26 mouse cellular contexts compared by ENCODE assay signal in the genomic region with DNA sequence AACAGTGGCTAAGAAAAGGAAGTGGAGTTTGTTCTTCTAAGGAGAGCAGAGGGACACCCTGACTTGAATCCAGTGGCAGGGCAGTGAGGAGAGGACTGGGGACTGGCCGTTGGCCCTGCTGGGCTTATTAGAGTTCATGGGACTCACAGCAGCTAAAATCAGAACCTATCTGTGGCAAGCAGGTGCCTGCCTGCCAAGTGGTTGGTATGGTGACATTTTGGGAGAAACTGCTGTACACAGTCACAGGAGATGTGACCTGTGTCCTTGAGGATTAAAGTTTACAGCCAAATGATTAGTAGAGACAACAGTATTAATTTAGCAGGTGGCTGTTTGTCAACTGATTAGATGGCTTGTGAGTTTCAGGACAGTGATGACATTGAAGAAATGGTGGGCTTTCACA. TPM values are rescaled to one million over a fixed set of nuclear protein-coding genes. Genes with fewer than 3 reads are reported as not detected.
A peak's percentile ranks its signal among the peaks of the same experiment; 100 is the strongest.
DNase-seq lines count a peak whose midpoint lies in the region; ATAC-seq and TF ChIP-seq lines count a peak whose summit lies in the region.
"Had no signal": no experiment of that assay in that cellular context is flagged by ENCODE, and none has a peak within 500 bp of the region (broad histone marks: within the 10 kb centered on the region; RNA-seq: fewer than 3 reads in every experiment).

No protein-coding gene starts in this region.

- peak; percentile 92 for DNase-seq in heart, adult 11 months
- no peak for DNase-seq in heart, adult 8-10 months (ENCODE audit: low spot score)
- peak; percentile 46 for DNase-seq in liver, adult 2 months (ENCODE audit: extremely low read depth, low read depth, low spot score)
- no peak for DNase-seq in embryonic facial prominence, embryonic 14.5 days (ENCODE audit: low spot score)
- no peak for DNase-seq in left cerebral cortex, postnatal 10 days (ENCODE audit: extremely low spot score in 1 of 2, low spot score in 2 of 2)
- DNase-seq in left cerebral cortex, adult 11 months (ENCODE audit: low spot score), result no peak
- DNase-seq: cerebellum, adult 11 months; cerebellum, postnatal 14 days; forebrain, postnatal 0 days; kidney, adult 11 months; kidney, postnatal 36 days; layer of hippocampus, postnatal 36 days; left cerebral cortex, postnatal 4 days; lung, adult 18-20 months; lung, postnatal 10 days; thymus, postnatal 25 days had no signal

- no peak for TF ChIP-seq CTCF in liver, adult 2 months (IDR thresholded peaks at IDR 0.05; ENCODE audit: low read depth, low read length)

- no peaks in the 10 kb centered on the region for H3K9me3 ChIP-seq in liver, embryonic 12.5 days (replicated peaks)
- H3K9me3 ChIP-seq in embryonic facial prominence, embryonic 14.5 days (ENCODE audit: control insufficient read depth, low read length), result no peaks in the 10 kb centered on the region
- H3K9me3 ChIP-seq: hindbrain, embryonic 13.5 days; kidney, embryonic 15.5 days; midbrain, embryonic 10.5 days had no signal

- H3K36me3 ChIP-seq in liver, adult 2 months (ENCODE audit: control insufficient read depth, insufficient read depth, low read length), result 0 out of 2 replicates have a peak, but pooled peaks cover 3% of the 10 kb centered on the region
- H3K36me3 ChIP-seq in liver, embryonic 12.5 days, result peaks cover 42% of the 10 kb centered on the region
- peaks cover 37% of the 10 kb centered on the region for H3K36me3 ChIP-seq in embryonic facial prominence, embryonic 14.5 days (ENCODE audit: control insufficient read depth, insufficient read depth, low read length)

- TF ChIP-seq POLR2A in liver, adult 2 months (IDR thresholded peaks at IDR 0.05; ENCODE audit: extremely low read depth, insufficient read depth, low read length), result no peak

- H3K79me2 ChIP-seq in liver, adult 2 months (ENCODE audit: control insufficient read depth, insufficient read depth, low read length), result no peaks in the 10 kb centered on the region

- WGBS in liver, adult 2 months, result 26% methylated on average over 1 of the region's 1 CpGs
- 65% methylated on average over 1 of the region's 1 CpGs for WGBS in liver, embryonic 12.5 days (ENCODE audit: insufficient replicate concordance)
- WGBS in embryonic facial prominence, embryonic 14.5 days, result 94% methylated on average over 1 of the region's 1 CpGs

- no peak overlapping the region for H3K4me2 ChIP-seq in liver, embryonic 12.5 days
- no peak overlapping the region for H3K4me2 ChIP-seq in embryonic facial prominence, embryonic 14.5 days (ENCODE audit: low read depth, low read length)
- H3K4me2 ChIP-seq: hindbrain, embryonic 13.5 days; kidney, embryonic 15.5 days; liver, embryonic 11.5 days had no signal

- intact Hi-C loops in left cerebral cortex, postnatal 10 days (cut with DNase I), result no loop called here

- H3K4me1 ChIP-seq in liver, adult 2 months (ENCODE audit: control insufficient read depth, insufficient read depth, low read length), result no peaks in the 10 kb centered on the region
- H3K4me1 ChIP-seq in liver, embryonic 12.5 days, result peaks cover 5% of the 10 kb centered on the region; the same call in 1 of the 2 replicates
- H3K4me1 ChIP-seq in embryonic facial prominence, embryonic 14.5 days (ENCODE audit: control insufficient read depth, insufficient read depth, low read length), result peaks cover 10% of the 10 kb centered on the region
- H3K4me1 ChIP-seq: hindbrain, embryonic 13.5 days had no signal

- H3K27me3 ChIP-seq in liver, adult 2 months (ENCODE audit: control insufficient read depth, insufficient read depth, low read length), result no peaks in the 10 kb centered on the region
- H3K27me3 ChIP-seq in liver, embryonic 12.5 days (replicated peaks), result no peaks in the 10 kb centered on the region
- no peaks in the 10 kb centered on the region for H3K27me3 ChIP-seq in embryonic facial prominence, embryonic 14.5 days (replicated peaks; ENCODE audit: control insufficient read depth, insufficient read depth, low read length)
- H3K27me3 ChIP-seq: hindbrain, embryonic 13.5 days; kidney, embryonic 15.5 days had no signal

- ATAC-seq in liver, embryonic 12.5 days, result no peak
- no peak for ATAC-seq in embryonic facial prominence, embryonic 14.5 days (ENCODE audit: low read depth)
- ATAC-seq: forebrain, postnatal 0 days; midbrain, embryonic 16.5 days had no signal

- H3K9ac ChIP-seq in liver, adult 2 months (ENCODE audit: low read depth, low read length), result no peak overlapping the region
- H3K9ac ChIP-seq in liver, embryonic 12.5 days, result no peak overlapping the region
- 0 out of 2 replicates have a peak overlapping the region, but pooled peaks have one; percentile 22 for H3K9ac ChIP-seq in embryonic facial prominence, embryonic 14.5 days (ENCODE audit: low read depth, low read length)
- H3K9ac ChIP-seq: forebrain, postnatal 0 days; kidney, embryonic 15.5 days had no signal

- no peak overlapping the region for H3K27ac ChIP-seq in liver, adult 2 months (replicated peaks; ENCODE audit: insufficient read depth, low read depth, low read length)
- no peak overlapping the region for H3K27ac ChIP-seq in liver, embryonic 12.5 days
- 0 out of 2 replicates have a peak overlapping the region, but pooled peaks have one; percentile 72 for H3K27ac ChIP-seq in embryonic facial prominence, embryonic 14.5 days (replicated peaks; ENCODE audit: low read depth, low read length)
- H3K27ac ChIP-seq: hindbrain, embryonic 13.5 days; kidney, embryonic 15.5 days had no signal

- no peak overlapping the region for H3K4me3 ChIP-seq in liver, adult 2 months (ENCODE audit: insufficient read depth, low read depth, low read length)
- H3K4me3 ChIP-seq in liver, embryonic 12.5 days, result no peak overlapping the region
- H3K4me3 ChIP-seq in embryonic facial prominence, embryonic 14.5 days (ENCODE audit: low read depth, low read length), result no peak overlapping the region
- H3K4me3 ChIP-seq: hindbrain, embryonic 13.5 days; kidney, embryonic 15.5 days; midbrain, embryonic 10.5 days; myocyte had no signal

RNA-seq across cellular contexts. Expression of gene Mipep, which starts 21.5 kb away (rescaled TPM):
- 10 to 100 TPM; 70.6 to 75.9 (median 73.6) TPM for total RNA-seq in heart, adult 8-10 months (2022)
- 26.0 and 30.1 TPM in 2 replicates for total RNA-seq in liver, adult 2 months (2014; rRNA removed)
- 13.9 and 15.2 TPM in 2 replicates for polyA plus RNA-seq in liver, adult 2 months (2012; rRNA removed)
- polyA plus RNA-seq in liver, embryonic 12.5 days (2016; fragmentation: Nextera tagmentation; extraction: Ambion mirVana), result 19.2 and 19.9 TPM in 2 replicates
- 22.6 and 23.5 TPM in 2 replicates for polyA plus RNA-seq in embryonic facial prominence, embryonic 14.5 days (2014; fragmentation: Nextera tagmentation; extraction: Ambion mirVana)
- 10 to 100 TPM; 23.1 to 23.4 TPM for total RNA-seq in left cerebral cortex, postnatal 10 days (2021)

RNA-seq across cellular contexts. Expression of gene C1qtnf9, which starts 37.9 kb away (rescaled TPM):
- 10 to 100 TPM; 39.4 to 49.7 (median 43.6) TPM for total RNA-seq in heart, adult 8-10 months (2022)
- 0.34 and 0.46 TPM in 2 replicates for total RNA-seq in liver, adult 2 months (2014; rRNA removed)
- 0.07 and 0.24 TPM in 2 replicates for polyA plus RNA-seq in liver, adult 2 months (2012; rRNA removed)
- polyA plus RNA-seq in liver, embryonic 12.5 days (2016; fragmentation: Nextera tagmentation; extraction: Ambion mirVana), result 0.08 and 0.17 TPM in 2 replicates
- 0.97 and 1.3 TPM in 2 replicates for polyA plus RNA-seq in embryonic facial prominence, embryonic 14.5 days (2014; fragmentation: Nextera tagmentation; extraction: Ambion mirVana)
- total RNA-seq in left cerebral cortex, postnatal 10 days (2021), result not detected
- total RNA-seq: forebrain, postnatal 0 days; MEL had no signal
- polyA plus RNA-seq: C2C12; forebrain, postnatal 0 days; midbrain, embryonic 16.5 days; myocyte; neural tube, embryonic 14.5 days had no signal

Comparison
In these comparisons a context has a peak if more than half of its experiments do, and no peak if none do; other contexts are left out.
1. DNase-seq: peak in heart, adult 11 months (single experiment) and liver, adult 2 months (single experiment); none in heart, adult 8-10 months (single experiment), embryonic facial prominence, embryonic 14.5 days (single experiment), left cerebral cortex, postnatal 10 days (0 of 2) and left cerebral cortex, adult 11 months (single experiment).
2. RNA of gene C1qtnf9, which starts 37.9 kb away (total RNA-seq): 39.4 to 49.7 TPM in heart, adult 8-10 months; 0.34 to 0.46 TPM in liver, adult 2 months and not detected in left cerebral cortex, postnatal 10 days; every median in the first group is over 10 times any median in the second.